Mouse (Mus musculus) CH12F3 (cell line): ENCODE results near the gene Ints14.
"Not testable (repeated sequence)": the region's sequence is repeated elsewhere in the genome, so short reads cannot be mapped to it uniquely, and the experiment has no call there.

Experiments used
- in situ Hi-C: fragments of 300-500 bp; cut with MboI; formaldehyde crosslinking; loops from 2 replicates; pipeline ENCODE4 v1.14.3; 2020; ENCODE audit warnings: low sequenced_read_pairs

Ints14 gene

GRCm38 (mm10) chr9:64951161-64951657, 9.5 kb upstream of the Ints14 start, which contains the start of gene Slc24a1:
TSS of gene Slc24a1 (minus strand) at chr9:64951607.
- in situ Hi-C loops = no loop called here

- in situ Hi-C loops = no loop called here
Measured at GRCm38 (mm10) chr9:64952055-64952454, 8.7 kb upstream of the Ints14 start.

GRCm38 (mm10) chr9:64953190-64953589, 7.5 kb upstream of the Ints14 start:
- in situ Hi-C loops = no loop called here

DNA sequence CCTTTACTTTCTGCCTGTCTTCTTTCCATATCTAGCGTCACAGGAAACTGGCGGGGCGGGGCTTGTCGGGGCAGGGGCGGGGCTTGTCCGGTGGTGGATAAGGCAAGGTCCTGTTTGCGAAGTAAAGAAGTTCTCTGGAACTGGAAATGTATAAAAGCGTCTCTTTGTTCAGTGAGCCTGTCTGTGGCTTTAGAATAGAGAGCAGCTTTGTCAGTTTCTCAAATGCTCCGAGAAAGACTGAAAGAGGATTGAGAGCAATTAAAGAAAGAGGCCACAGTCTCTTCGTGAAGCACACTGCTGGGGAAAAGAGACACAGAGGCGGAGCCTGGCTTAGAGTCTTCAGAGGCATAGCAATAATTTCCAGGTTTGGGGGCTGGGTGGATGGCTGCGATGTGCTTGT, 4.4 kb upstream of the Ints14 start:
- in situ Hi-C loops = no loop called here

DNA sequence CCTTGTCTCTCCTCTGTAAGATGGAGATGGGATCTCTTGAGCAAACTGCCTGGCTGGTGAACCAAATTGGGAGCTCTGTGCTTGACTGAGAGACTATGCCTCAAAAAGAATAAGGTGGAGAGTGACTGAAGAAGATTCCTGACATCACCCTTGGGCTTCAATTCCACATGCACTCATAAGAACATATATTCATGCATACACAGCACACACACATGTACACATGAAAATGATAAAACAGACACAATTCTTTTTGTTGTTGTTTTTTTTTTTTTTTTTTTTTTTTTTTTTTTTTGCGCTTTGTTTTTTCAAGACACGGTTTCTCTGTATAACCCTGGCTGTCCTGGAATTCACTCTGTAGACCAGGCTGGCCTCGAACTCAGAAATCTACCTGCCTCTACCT, 3.4 kb upstream of the Ints14 start:
- in situ Hi-C loops = no loop called here

DNA sequence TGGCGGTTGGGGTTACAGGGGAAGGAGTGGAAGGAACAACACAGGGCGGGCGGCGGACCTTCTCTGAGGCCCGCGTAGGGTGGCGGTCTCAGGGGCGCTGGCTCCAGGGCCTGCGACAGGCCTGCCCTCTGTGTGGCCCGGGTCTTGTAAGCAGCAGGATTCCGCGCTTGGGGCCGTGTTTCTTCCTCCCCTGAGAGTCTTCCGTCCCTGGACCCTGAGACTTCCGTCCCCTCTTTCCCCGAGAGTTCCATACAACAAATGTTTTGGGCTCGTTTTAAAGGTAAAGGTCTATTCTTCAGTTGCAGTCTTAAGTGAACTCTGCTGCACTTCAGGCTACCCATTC, 244 bp downstream of the Ints14 start:
- in situ Hi-C loops = no loop called here

DNA sequence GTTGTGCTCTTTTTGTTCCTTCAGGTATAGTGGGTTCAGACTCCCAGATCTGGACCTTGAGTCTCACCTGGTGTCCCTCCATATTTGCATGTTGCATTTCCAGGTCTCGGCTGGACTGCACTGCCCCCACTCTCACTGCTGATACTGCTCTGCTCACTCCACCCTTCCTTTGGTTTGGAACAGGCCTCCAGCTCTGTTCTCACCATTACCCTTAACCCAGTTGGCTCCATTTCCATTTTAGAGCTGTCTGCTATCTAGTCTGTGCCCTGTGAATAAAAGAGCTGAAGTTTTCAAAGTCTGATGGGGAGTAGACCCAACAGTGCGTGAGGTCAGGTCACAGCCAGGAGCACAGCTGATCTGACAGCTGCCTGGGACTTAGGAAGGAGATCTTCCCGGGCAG, 19.8 kb downstream of the Ints14 start:
- in situ Hi-C loops = no loop called here

DNA sequence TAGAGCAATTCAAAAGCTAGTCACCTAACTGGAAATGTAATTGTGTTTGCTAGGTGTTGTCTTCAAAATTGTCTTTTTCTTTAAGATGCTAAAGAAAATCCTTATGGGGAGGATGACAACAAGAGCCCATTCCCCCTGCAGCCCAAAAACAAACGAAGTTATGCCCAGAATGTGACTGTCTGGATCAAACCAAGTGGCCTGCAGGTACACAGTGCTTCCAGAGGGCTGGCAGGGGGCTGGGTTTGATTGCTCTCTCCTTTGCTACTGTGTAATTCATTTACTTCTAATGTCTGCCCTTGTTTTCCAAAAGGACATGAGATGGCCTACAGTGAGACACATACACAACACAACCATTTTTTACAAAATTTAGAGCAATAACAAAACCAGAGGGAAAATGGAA, 21.2 kb downstream of the Ints14 start:
- in situ Hi-C loops = no loop called here

DNA sequence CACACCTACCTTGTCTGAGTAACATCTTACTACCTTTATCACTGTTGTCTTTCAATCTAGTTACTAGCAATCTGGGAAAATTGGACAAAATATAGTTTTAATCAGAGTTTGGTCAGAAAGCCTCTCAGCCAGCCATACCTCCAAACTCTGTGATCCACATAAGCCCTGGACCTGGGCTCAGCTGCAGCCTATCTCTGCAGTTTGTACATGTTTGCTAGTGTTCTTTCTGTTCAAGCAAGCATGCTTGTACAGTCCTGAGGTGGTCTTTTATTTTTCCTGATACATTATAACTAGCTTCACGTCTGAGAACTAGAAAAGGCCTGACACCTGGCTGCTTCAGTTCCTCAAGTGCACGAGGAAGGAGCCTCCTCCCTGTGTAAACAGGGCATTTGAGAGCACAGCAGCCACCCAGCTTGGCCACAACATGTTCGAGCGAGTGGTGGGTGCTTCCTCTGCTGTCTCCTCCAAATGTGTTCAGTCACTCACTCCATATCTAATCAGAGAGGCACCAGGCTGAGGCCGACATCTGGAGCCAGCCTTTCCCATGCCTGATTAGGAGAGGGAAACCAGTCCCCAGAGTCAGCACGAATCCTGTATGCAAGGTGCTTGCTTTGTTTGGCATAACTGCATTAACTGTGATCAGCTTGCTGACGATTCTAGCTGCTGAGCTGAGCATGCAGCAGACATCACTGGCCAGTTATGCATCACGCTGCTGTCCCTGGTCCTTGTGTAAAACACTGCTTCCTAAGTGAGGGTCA, 24.5 kb downstream of the Ints14 start:
- in situ Hi-C loops = no loop called here

DNA sequence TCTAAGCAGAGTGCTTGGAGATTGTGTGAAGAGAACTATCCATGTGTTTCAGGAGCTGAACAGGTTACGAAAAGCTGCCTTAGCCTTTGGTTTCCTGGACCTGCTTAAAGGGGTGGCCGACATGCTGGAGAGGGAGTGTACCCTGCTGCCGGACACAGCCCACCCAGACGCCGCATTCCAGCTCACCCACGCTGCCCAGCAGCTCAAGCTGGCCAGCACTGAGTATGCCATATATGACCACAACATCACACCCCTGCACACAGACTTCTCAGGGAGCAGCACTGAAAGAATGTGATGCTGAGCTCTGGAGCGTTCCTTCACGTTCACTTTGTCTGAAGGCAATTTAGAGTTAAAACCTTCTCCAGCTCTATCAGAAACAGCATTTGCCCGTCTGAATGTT, 25.1 kb downstream of the Ints14 start:
- in situ Hi-C loops = no loop called here

GRCm38 (mm10) chr9:64987651-64988050, 26.9 kb downstream of the Ints14 start:
- in situ Hi-C loops = no loop called here

DNA sequence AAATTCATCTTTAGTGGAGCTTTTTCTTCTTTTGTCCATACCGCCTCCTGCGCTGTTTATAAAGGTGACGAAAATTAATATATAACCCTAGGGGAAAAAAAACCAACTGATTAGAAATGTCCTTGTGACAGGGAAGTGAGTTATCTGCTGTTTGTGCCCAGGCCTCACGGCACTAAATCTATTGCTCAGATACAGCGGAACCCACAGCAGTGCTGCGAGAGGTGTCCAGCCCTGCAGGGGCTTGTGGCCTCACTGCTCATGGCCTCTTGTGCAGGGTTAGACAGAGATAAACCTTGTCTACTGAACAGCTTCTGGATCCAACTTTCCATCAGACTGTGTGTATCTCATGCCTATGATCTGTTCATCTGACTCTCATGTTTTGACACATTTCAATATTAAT, 27.7 kb downstream of the Ints14 start:
- in situ Hi-C loops = no loop called here

GRCm38 (mm10) chr9:64990291-64990690, 29.6 kb downstream of the Ints14 start:
- in situ Hi-C loops = no loop called here

- in situ Hi-C loops = not testable (repeated sequence)
Measured at GRCm38 (mm10) chr9:64995464-64995863, 34.8 kb downstream of the Ints14 start.

DNA sequence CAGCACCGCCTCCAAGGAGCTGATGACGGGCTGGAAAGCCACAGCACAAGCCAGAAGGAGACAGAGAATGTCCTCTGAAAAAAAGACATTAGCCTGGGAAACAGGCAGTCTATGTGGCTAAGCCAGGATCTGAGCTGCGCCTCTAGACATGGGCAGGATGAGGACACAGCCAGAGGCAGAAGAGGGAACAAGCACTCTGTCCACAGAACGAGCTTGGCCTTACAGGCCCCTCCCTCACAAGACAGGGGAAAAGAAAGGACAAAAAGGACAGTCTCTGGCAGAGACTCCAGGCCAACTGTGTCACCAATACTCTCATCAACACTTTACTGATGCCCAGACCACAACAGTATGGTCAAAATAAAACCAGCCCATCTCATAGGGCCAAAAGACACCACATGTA, 40.8 kb downstream of the Ints14 start:
- in situ Hi-C loops = no loop called here

DNA sequence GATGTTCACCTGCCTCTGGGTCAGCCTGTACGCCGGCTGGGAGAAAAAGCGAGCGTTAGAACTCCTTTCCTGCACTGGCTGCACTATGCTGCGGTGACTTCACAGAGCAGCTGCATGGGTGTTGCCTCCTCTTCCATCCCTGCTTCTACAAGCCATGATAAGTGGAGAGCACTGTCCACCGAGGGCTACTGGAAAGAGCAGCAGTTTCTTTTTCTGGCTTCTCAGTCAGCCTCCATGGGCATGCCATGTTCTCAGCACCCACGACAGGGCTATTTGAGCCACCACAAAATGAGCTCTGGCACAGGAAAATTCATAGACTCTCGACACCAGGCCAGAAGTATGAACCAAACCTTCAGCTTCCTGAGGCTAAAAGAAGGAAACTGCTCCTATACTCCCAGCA, 45.0 kb downstream of the Ints14 start:
- in situ Hi-C loops = no loop called here

DNA sequence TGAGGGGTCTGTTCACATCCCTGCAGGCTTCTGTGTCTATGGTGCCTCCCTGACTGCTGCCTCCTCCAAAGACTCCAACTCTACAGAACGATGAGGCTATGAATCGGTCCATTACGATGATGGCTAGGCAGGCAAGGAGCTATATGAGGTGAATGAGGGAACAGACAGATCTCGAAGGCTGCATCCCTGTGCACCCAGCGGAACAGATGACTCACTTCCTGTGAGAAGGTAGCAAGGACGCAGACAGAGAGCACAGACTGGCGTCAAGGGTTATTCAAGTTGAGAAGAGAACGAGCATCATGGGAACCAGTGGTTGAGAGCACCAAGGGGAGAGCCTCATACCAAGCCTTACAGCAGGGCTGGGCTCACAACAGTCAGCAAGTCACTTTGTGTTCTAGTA, 49.9 kb downstream of the Ints14 start:
- in situ Hi-C loops = no loop called here

DNA sequence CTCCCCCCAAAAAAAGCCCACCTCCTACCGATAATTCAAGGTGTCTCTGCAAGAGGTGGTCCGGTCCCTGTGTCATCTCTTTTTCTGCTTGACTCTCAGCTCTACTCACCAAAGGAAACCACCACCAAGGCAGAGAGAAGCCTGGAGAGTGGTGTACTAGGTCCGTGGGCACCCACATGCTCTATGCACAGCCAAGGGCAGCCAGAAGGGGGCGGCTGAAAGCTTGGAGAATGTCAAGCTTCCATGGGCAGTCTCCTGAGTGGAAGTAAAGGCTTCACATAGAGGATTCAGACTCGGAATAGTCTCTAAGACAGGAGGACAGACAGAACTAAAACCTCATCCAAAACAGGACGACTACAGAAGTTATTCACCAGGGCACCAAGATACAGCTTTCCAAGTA, 50.6 kb downstream of the Ints14 start:
- in situ Hi-C loops = no loop called here

DNA sequence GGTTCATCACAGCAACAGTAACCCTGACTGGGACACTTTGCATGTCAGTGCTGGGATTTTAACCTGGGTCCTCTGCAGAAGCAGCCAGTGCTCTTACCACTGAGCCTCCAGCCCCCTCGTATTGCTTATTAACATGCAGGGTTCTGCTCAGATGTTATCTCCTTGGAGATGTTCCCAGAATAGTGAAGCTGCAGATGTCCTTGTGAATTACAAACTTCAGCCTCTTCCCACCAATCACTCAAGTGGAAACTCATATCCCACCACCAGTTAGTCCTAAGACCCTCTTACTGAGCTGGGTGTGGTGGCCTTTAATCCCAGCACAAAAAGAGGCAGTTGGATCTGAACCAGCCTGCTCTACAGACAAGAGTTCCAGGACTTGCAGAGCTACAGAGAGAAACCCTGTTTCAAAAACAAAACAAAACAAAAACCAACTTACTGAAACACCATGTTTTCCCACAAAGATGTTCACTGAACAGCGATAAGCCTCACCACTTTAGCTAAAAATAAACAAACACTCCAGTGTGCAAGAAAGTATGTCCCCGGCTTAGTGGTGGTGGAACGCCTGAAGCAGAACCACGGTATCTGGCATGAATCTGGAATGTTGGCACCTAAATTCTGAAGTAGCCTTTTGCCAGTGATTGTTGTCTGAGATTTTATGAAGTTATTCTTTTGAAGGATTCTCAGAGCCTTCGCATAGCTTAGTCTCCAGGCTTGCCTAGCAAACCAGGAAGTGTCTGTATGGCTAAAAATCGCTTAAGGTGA, 54.9 kb downstream of the Ints14 start:
- in situ Hi-C loops = no loop called here

GRCm38 (mm10) chr9:65016241-65016977, 55.7 kb downstream of the Ints14 start:
- in situ Hi-C loops = no loop called here

GRCm38 (mm10) chr9:65016978-65017827, 56.5 kb downstream of the Ints14 start:
- in situ Hi-C loops = no loop called here
